12 mouse cellular contexts compared by ENCODE assay signal in the genomic region with DNA sequence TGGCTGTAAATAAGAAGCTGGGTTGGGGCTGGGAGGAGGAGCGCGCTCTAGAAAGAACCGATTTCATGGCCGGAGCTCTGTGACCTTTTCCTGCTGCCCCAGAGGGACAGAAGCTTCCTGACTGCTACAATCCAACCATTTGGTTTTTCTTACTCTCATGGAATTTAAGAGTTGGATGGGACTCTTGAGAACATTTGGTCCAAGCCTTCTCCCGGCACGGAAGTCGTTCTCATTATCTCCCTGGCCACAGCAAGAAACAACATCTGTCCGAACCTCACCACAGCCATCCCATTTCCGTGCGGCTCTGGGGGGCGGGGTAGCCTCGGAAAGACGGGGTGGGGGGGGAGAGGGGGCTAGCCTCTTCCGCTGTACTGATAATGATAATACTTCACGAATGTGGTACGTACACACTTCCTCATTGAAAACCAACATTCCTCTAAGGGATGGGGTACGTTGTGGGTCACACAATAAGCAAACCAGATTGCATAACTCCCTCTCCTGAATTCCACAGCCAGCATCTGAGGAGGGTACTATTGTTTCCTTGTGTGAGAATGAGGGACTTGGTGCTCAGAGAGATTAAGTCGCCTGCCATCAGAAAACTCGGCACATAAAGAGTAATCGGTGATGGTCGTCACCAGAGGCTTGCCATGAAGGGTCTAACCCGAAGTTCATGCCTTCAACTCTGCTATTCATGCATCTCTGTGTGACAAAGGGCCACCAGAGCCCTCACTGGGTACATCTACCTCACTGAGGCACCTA. TPM values are rescaled to one million over a fixed set of nuclear protein-coding genes. Genes with fewer than 3 reads are reported as not detected.
DNase-seq lines count a peak whose midpoint lies in the region; ATAC-seq and TF ChIP-seq lines count a peak whose summit lies in the region.
"Had no signal": no experiment of that assay in that cellular context is flagged by ENCODE, and none has a peak within 500 bp of the region (broad histone marks: within the 10 kb centered on the region; RNA-seq: fewer than 3 reads in every experiment).

No protein-coding gene starts in this region.

- no peak overlapping the region for H3K9ac ChIP-seq in liver, adult 2 months (ENCODE audit: low read depth, low read length)
- no peak overlapping the region for H3K9ac ChIP-seq in heart, adult 2 months (ENCODE audit: low read depth, low read length)
- H3K9ac ChIP-seq in forebrain, embryonic 12.5 days: no peak overlapping the region
- H3K9ac ChIP-seq in hindbrain, embryonic 16.5 days (ENCODE audit: low read depth, low read length): no peak overlapping the region

- TF ChIP-seq CTCF in liver, adult 2 months (IDR thresholded peaks at IDR 0.05; ENCODE audit: low read depth, low read length): no peak
- no peak for TF ChIP-seq CTCF in heart, adult 2 months (IDR thresholded peaks at IDR 0.05)

- no peaks in the 10 kb centered on the region for H3K36me3 ChIP-seq in liver, adult 2 months (ENCODE audit: control insufficient read depth, insufficient read depth, low read length)
- peaks cover 2% of the 10 kb centered on the region; the same call in 1 of the 2 replicates for H3K36me3 ChIP-seq in heart, adult 2 months (ENCODE audit: control insufficient read depth, insufficient read depth, low read length)
- no peaks in the 10 kb centered on the region for H3K36me3 ChIP-seq in myocyte (ENCODE audit: control insufficient read depth, insufficient read depth)
- no peaks in the 10 kb centered on the region for H3K36me3 ChIP-seq in forebrain, embryonic 12.5 days (replicated peaks)
- no peaks in the 10 kb centered on the region for H3K36me3 ChIP-seq in hindbrain, embryonic 16.5 days (ENCODE audit: control insufficient read depth, insufficient read depth, low read length)

- DNase-seq in liver, adult 2 months (ENCODE audit: extremely low read depth, low read depth, low spot score): peak; percentile 39
- DNase-seq in liver: no peak
- DNase-seq in heart, adult 2 months: peak; percentile 49 to 80
- peak; percentile 37 to 72 for DNase-seq in kidney, postnatal 25 days
- DNase-seq in spleen, postnatal 14 days (ENCODE audit: low spot score in 2 of 2): no peak

- TF ChIP-seq POLR2A in liver, adult 2 months (IDR thresholded peaks at IDR 0.05; ENCODE audit: extremely low read depth, insufficient read depth, low read length): no peak
- 0 out of 2 replicates have a peak, but pooled peaks have one; percentile 40 for TF ChIP-seq POLR2A in heart, adult 2 months (IDR thresholded peaks at IDR 0.05; ENCODE audit: insufficient read depth, low read depth, low read length)
- TF ChIP-seq POLR2A in myocyte (IDR thresholded peaks at IDR 0.05; ENCODE audit: insufficient read length, low read depth): no peak

- WGBS in liver, adult 2 months: 85% methylated on average over 22 of the region's 22 CpGs
- 43% methylated on average over 22 of the region's 22 CpGs for WGBS in heart, adult 2 months
- WGBS in forebrain, embryonic 12.5 days: 89% methylated on average over 22 of the region's 22 CpGs
- 84% methylated on average over 22 of the region's 22 CpGs for WGBS in hindbrain, embryonic 16.5 days

- intact Hi-C loops in heart, adult 2 months (cut with DNase I): loop anchor here (1.0 kb wide), 1 partner anchor 394 kb away; no protein-coding TSS in a partner anchor

- H3K4me2 ChIP-seq in myocyte (ENCODE audit: low read depth): peak overlapping the region; percentile 36
- H3K4me2 ChIP-seq in forebrain, embryonic 12.5 days: no peak overlapping the region
- H3K4me2 ChIP-seq in hindbrain, embryonic 16.5 days (ENCODE audit: low read length): no peak overlapping the region

- no peaks in the 10 kb centered on the region for H3K4me1 ChIP-seq in liver, adult 2 months (ENCODE audit: control insufficient read depth, insufficient read depth, low read length)
- peaks cover 16% of the 10 kb centered on the region for H3K4me1 ChIP-seq in heart, adult 2 months (ENCODE audit: control insufficient read depth, insufficient read depth, low read length)
- H3K4me1 ChIP-seq in forebrain, embryonic 12.5 days: no peaks in the 10 kb centered on the region
- no peaks in the 10 kb centered on the region for H3K4me1 ChIP-seq in hindbrain, embryonic 16.5 days (ENCODE audit: control insufficient read depth, insufficient read depth, low read depth, low read length)

- H3K27me3 ChIP-seq in liver, adult 2 months (ENCODE audit: control insufficient read depth, insufficient read depth, low read length): no peaks in the 10 kb centered on the region
- no peaks in the 10 kb centered on the region; the same call in 1 of the 2 replicates for H3K27me3 ChIP-seq in heart, adult 2 months (ENCODE audit: control insufficient read depth, insufficient read depth, low read length)
- H3K27me3 ChIP-seq in myocyte (ENCODE audit: control insufficient read depth, insufficient read depth, insufficient read length): no peaks in the 10 kb centered on the region
- no peaks in the 10 kb centered on the region for H3K27me3 ChIP-seq in forebrain, embryonic 12.5 days
- H3K27me3 ChIP-seq in hindbrain, embryonic 16.5 days (replicated peaks; ENCODE audit: control insufficient read depth, insufficient read depth, low read length): no peaks in the 10 kb centered on the region

- no peaks in the 10 kb centered on the region for H3K79me2 ChIP-seq in liver, adult 2 months (ENCODE audit: control insufficient read depth, insufficient read depth, low read length)
- H3K79me2 ChIP-seq in heart, adult 2 months (replicated peaks; ENCODE audit: control insufficient read depth, insufficient read depth, low read length): no peaks in the 10 kb centered on the region
- no peaks in the 10 kb centered on the region for H3K79me2 ChIP-seq in myocyte (ENCODE audit: control insufficient read depth, insufficient read depth)

- no peak for ATAC-seq in forebrain, embryonic 12.5 days (ENCODE audit: low FRiP score)
- ATAC-seq in hindbrain, embryonic 16.5 days: no peak

- H3K27ac ChIP-seq in liver, adult 2 months (replicated peaks; ENCODE audit: insufficient read depth, low read depth, low read length): peak overlapping the region; percentile 19
- peak overlapping the region; percentile 83 for H3K27ac ChIP-seq in heart, adult 2 months
- no peak overlapping the region for H3K27ac ChIP-seq in forebrain, embryonic 12.5 days
- no peak overlapping the region for H3K27ac ChIP-seq in hindbrain, embryonic 16.5 days (ENCODE audit: low read depth, low read length)

- no peaks in the 10 kb centered on the region for H3K9me3 ChIP-seq in forebrain, embryonic 12.5 days
- no peaks in the 10 kb centered on the region for H3K9me3 ChIP-seq in hindbrain, embryonic 16.5 days (ENCODE audit: control insufficient read depth, low read length)

- H3ac ChIP-seq in myocyte (ENCODE audit: control insufficient read depth, insufficient read length): no peak overlapping the region

- TF ChIP-seq EP300 in heart, adult 2 months (IDR thresholded peaks at IDR 0.05; ENCODE audit: insufficient read depth, low read depth, low read length): peak; percentile 92

- no peak overlapping the region for H3K4me3 ChIP-seq in liver, adult 2 months (ENCODE audit: insufficient read depth, low read depth, low read length)
- no peak overlapping the region for H3K4me3 ChIP-seq in heart, adult 2 months
- no peak overlapping the region for H3K4me3 ChIP-seq in myocyte
- H3K4me3 ChIP-seq in forebrain, embryonic 12.5 days (replicated peaks): no peak overlapping the region
- no peak overlapping the region for H3K4me3 ChIP-seq in hindbrain, embryonic 16.5 days (ENCODE audit: low read length)

TF ChIP-seq in myocyte, 11 proteins besides CTCF, POLR2A, EP300 and RAD21:
- TF ChIP-seq MAX (IDR thresholded peaks at IDR 0.05; ENCODE audit: low read depth): no peak
- no peak for TF ChIP-seq USF1 (IDR thresholded peaks at IDR 0.05; ENCODE audit: low read depth)
- no peak for TF ChIP-seq SRF (IDR thresholded peaks at IDR 0.05; ENCODE audit: control insufficient read depth, insufficient read length, low read depth)
- no peak for TF ChIP-seq TCF12 (IDR thresholded peaks at IDR 0.05; ENCODE audit: insufficient read depth, poor library complexity, severe bottlenecking)
- TF ChIP-seq REST (IDR thresholded peaks at IDR 0.05; ENCODE audit: insufficient read depth, insufficient read length): no peak

RNA-seq across cellular contexts. Expression of gene 1700012B07Rik, which starts 46.2 kb away (rescaled TPM):
- not detected in 2 replicates for total RNA-seq in liver, adult 2 months (2014; rRNA removed)
- not detected in 2 replicates for polyA plus RNA-seq in liver, adult 2 months (2012; rRNA removed)
- total RNA-seq in heart, adult 2 months (2021): not detected
- not detected in 2 replicates for polyA plus RNA-seq in heart, adult 2 months (2012; rRNA removed)
- 0.19 TPM for polyA plus RNA-seq in myocyte (2012; fragmentation: generic; extraction: Trizol)
- not detected in 2 replicates for polyA plus RNA-seq in forebrain, embryonic 12.5 days (2016; fragmentation: Nextera tagmentation; extraction: Ambion mirVana)
- polyA plus RNA-seq in hindbrain, embryonic 16.5 days (2015; fragmentation: Nextera tagmentation; extraction: Ambion mirVana): not detected in 2 replicates
- total RNA-seq: CH12.LX had no signal
- polyA plus RNA-seq: limb, embryonic 11.5 days; neural tube, embryonic 11.5 days; stomach, embryonic 14.5 days had no signal

Comparison
In these comparisons a context has a peak if more than half of its experiments do, and no peak if none do; other contexts are left out.
1. DNase-seq: peak in liver, adult 2 months (single experiment), heart, adult 2 months (2 of 2) and kidney, postnatal 25 days (2 of 2); none in liver (single experiment) and spleen, postnatal 14 days (0 of 2).
2. H3K27ac ChIP-seq: peak in liver, adult 2 months (single experiment) and heart, adult 2 months (single experiment); none in forebrain, embryonic 12.5 days (single experiment) and hindbrain, embryonic 16.5 days (single experiment).